Mouse (Mus musculus): ENCODE results near the gene Gm26602. TPM values are rescaled to one million over a fixed set of nuclear protein-coding genes. Genes with fewer than 3 reads are reported as not detected.
A peak's percentile ranks its signal among the peaks of the same experiment; 100 is the strongest.

Gene Gm26602
- total RNA-seq, 2 experiments from 2014 or later = not detected

DNA sequence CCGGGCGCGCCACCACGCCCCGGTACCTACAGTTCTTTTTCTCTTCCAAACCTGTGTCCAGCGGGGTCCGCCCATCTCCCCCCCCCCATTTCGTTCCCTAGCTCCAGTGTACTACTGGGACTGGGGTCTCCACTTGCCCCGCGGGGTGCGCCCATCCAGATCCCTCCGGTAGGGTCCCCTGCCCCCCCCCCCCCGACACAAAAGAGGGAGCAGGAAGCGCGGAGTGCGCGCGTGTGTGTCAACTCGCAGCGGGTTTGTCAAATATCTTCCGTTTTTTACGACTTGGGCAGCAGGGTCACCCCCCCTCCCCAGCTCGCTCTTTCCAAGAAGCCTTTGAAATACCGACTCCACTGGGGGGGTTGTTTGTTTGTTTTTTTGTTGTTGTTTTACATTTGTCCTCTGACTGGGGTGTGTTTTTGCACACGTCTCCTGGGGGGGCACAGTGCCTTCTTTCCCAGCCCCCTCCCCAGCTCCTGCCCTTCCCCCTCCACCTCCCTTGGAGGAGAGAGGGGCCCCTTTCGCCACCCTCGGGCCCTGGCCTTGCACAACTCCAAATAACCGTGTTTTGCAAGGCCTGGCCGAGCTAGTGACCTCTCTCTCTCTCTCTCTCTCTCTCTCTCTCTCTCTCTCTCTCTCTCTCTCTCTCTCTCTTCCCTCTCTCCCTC, 17.5 kb downstream of the Gm26602 start:
- no peak for DNase-seq (ENCODE audit: low spot score in 2 of 2)

DNA sequence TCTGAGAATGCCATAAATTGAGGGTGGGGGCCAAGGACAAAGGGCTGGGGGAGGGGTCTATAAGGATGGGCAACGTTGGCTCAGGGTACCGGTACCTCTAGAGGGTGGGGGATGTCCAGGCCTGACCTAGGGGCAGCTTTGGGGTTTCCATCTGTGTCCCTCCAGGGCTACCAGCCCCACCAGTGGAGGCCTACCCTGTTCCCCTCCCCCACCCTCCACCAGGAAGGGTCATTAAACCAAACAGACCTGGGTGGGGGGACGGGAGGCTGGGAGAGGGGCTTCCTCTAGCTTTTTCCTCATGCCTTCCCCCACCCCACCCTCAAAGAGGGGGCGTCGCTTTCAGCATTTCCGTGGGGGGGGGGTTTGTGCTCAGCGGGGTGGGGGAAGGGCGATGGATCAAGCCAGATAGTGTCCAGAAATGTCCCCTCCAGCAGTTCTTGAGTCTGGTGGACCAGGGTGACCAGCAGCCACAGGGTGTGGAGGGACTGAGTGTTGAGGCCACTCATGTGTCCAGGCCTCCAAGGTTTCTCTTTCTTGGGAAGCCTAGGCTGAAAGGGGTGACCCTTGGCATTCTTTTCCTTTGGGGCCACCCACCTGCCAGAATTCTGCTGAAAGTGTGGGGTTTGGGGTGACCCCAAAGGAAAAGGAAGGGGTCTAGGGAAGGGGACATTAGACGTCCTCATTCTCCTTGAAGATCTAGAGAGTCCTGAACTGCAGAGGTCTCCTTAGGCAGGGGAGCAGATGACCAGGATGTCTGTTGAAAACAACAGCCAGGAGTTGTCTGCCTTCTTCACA, 18.4 kb downstream of the Gm26602 start:
- no peak for DNase-seq (ENCODE audit: low spot score in 2 of 2)

More for the DNA sequence above, 17.5 kb downstream of the Gm26602 start:
- intact Hi-C loops (cut with DNase I) = no loop called here

GRCm38 (mm10) chr10:79929967-79930825, 19.5 kb downstream of the Gm26602 start:
- intact Hi-C loops (cut with DNase I) = no loop called here

More for the DNA sequence above, 18.4 kb downstream of the Gm26602 start:
- intact Hi-C loops (cut with DNase I) = no loop called here

GRCm38 (mm10) chr10:79930826-79931186, 20.1 kb downstream of the Gm26602 start:
- DNase-seq (ENCODE audit: low spot score in 2 of 2) = no peak
- intact Hi-C loops (cut with DNase I) = no loop called here

More at GRCm38 (mm10) chr10:79929967-79930825, 19.5 kb downstream of the Gm26602 start:
- no peak for DNase-seq (ENCODE audit: low spot score in 2 of 2)

- intact Hi-C loops (cut with DNase I) = no loop called here
- no peak for DNase-seq (ENCODE audit: low spot score in 2 of 2)
Measured at GRCm38 (mm10) chr10:79931797-79932196, 21.1 kb downstream of the Gm26602 start.

GRCm38 (mm10) chr10:79932736-79933135, 22.1 kb downstream of the Gm26602 start:
- DNase-seq (ENCODE audit: low spot score in 2 of 2) = peak; percentile 57 to 70
- intact Hi-C loops (cut with DNase I) = no loop called here

DNA sequence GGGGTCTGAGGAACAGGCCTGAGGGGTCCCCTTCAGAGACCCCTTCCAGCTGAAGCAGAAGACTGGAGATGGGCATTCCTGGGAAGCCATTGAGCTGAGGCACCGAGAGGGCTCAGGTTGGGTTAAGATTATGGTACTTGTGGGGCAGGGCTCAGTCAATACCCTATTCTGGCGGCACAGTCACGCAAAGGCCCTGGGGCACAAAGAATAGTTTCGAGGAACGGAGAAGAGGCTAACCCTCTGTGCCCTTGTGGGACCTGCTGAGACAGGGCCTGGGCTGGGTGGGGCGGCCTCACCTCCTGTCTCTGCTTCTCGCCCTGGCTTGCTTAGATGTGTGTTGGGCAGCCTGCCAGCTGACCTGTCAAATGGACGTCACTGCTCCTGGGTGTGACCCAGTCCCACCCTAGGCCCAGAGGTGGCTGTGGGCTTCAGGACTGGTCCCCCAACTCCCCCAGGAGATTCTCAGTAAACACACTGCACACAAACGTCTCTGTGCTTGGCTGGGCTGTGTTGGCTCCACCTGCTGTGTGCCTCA, 22.6 kb downstream of the Gm26602 start:
- DNase-seq (ENCODE audit: low spot score in 2 of 2) = no peak
- intact Hi-C loops (cut with DNase I) = no loop called here

- intact Hi-C loops (cut with DNase I) = no loop called here
Measured at GRCm38 (mm10) chr10:79933861-79934260, 23.2 kb downstream of the Gm26602 start.

GRCm38 (mm10) chr10:79934272-79934721, 23.6 kb downstream of the Gm26602 start:
- intact Hi-C loops (cut with DNase I) = no loop called here

More at GRCm38 (mm10) chr10:79933861-79934260, 23.2 kb downstream of the Gm26602 start:
- DNase-seq (ENCODE audit: low spot score in 2 of 2) = no peak

GRCm38 (mm10) chr10:79934794-79935569, 24.3 kb downstream of the Gm26602 start:
- intact Hi-C loops (cut with DNase I) = no loop called here
- no peak for DNase-seq (ENCODE audit: low spot score in 2 of 2)

More at GRCm38 (mm10) chr10:79934272-79934721, 23.6 kb downstream of the Gm26602 start:
- DNase-seq (ENCODE audit: low spot score in 2 of 2) = peak; percentile 73 to 79

DNA sequence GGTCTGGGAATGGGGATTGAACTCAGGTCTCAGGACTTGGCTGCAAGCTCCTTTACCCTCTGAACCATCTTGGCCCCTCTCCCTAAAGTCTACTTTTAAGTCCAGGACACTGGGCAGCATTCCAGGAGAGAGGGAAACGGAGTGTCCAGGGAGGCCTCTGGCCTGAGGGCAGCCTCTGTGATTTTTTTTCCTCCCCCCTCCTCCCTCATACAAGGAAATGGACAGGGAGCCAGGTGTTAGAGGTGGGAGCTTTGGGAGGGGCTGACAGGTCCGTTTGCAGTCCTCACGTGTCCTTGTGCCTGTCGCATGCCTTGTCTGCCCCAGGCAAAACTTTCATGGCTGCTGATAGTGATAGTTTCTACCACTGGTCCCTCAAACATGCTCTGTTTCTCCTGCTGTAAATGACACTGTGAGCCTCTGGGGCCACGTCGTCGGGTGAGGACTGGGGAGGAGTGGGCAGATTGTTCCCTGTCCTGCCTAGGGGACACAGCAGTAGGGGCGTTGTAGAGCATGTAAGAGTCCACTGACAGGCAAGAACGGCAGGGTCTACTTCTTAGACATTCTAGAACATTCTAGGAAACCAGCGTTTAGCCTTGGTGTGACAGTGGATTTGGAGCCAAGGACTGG, 25.7 kb downstream of the Gm26602 start:
- intact Hi-C loops (cut with DNase I) = no loop called here
- no peak for DNase-seq (ENCODE audit: low spot score in 2 of 2)

- no peak for DNase-seq (ENCODE audit: low spot score in 2 of 2)
- intact Hi-C loops (cut with DNase I) = no loop called here
Measured at GRCm38 (mm10) chr10:79936911-79937441, 26.3 kb downstream of the Gm26602 start.

DNA sequence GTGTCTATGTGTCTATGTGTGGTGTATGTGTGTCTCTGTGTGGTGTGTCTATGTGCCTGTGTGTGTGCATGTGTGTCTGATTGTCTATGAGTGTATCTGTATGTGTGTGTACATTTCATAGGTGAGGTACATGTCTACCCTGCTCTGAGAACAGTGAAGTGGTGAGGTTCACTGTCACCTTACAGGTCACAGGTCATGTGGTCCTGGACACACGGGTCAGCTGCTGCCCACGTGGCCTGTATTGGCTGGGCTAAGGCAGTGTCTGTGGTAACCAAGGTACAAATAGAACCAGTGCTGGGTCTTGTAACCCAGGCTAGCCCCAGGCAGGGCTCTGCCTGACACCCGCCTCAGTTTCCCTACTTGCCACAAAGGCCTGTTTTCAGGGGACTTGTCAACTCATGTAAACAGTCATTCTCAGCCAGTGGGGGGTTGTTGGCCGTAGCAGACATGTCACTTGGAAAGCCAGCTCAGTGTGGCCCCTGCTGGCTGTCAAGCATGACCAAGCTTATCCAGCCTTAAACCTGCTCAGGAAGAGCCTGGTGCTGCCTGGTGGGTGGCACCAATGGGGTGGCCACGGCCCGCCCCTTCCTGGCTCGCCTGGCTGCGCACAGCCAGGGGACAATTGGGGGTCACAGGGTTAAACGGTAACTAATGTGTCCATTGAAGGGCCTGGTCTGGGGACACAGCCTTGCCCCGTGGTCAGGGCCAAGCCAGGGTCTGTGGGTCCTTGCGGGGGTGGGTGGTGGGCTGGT, 27.3 kb downstream of the Gm26602 start:
- intact Hi-C loops (cut with DNase I) = no loop called here
- no peak for DNase-seq (ENCODE audit: low spot score in 2 of 2)

DNA sequence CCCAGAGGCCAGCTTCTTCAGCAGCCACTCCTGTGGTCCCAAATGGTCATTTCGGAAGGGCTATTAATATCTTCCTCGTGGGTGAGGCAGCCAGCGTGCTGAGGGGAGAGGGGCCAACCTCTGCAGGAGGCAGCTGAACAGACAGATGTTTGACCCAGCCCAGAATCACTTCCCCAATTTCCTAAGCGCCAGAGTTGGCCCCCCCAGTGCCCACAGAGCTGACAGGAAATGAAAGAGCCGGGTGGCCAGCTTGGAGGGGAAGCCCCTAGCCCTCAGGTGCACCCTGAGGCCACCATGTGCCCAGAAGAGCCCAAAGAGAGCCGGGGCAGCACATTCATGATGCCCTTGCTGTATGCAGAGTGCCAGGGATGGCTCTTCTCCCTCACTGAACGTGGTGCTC, 30.1 kb downstream of the Gm26602 start:
- DNase-seq (ENCODE audit: low spot score in 2 of 2) = peak in 1 of 2 experiments; percentile 48
- intact Hi-C loops (cut with DNase I) = no loop called here

GRCm38 (mm10) chr10:79942988-79943387, 32.3 kb downstream of the Gm26602 start:
- intact Hi-C loops (cut with DNase I) = no loop called here
- DNase-seq (ENCODE audit: low spot score in 2 of 2) = no peak

GRCm38 (mm10) chr10:79943471-79943901, 32.8 kb downstream of the Gm26602 start:
- intact Hi-C loops (cut with DNase I) = no loop called here
- DNase-seq (ENCODE audit: low spot score in 2 of 2) = no peak

GRCm38 (mm10) chr10:79945507-79946234, 35.0 kb downstream of the Gm26602 start:
- intact Hi-C loops (cut with DNase I) = no loop called here
- no peak for DNase-seq (ENCODE audit: low spot score in 2 of 2)
